Mouse (Mus musculus): Measurements from ENCODE around the gene Retreg1. TPM values are rescaled to one million over a fixed set of nuclear protein-coding genes. Genes with fewer than 3 reads are reported as not detected.

The Retreg1 gene
- total and polyA plus RNA-seq, 3 experiments, result 41.0 to 328 (median 248) TPM

DNA sequence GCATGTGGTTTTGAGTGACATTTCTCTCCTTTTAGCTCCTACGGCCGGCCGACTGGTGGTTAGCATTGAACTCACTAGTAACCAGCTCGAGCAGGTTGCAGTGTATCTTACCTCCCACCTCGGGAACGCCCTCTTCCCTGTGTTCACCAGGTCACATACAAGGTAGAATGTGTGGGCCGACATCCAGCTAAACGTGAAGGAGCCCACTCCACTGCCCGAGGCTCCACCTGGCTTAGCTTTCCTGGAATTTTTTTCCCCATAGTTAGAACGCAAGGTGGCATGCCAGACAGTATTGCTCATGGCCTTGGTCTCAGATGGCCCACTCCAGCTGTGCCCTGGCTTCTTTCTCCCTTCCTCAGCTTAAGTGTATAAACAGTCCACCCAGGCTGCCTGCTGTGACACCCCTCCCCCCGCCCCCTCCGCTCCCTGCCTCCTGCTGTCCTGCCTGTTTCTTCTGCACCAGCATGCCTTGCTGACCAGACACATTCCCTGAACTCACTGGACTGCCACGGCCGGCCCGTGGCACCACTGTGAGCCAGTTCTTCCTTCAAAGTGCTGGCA is 33.7 kb downstream of the Retreg1 start:
- no peaks in the 10 kb centered on the region for H3K27me3 ChIP-seq (ENCODE audit: control insufficient read depth, insufficient read depth, low read length)
- no peaks in the 10 kb centered on the region for H3K36me3 ChIP-seq (ENCODE audit: control insufficient read depth, insufficient read depth, low read length)
- H3K27ac ChIP-seq, result no peak overlapping the region
- no peak overlapping the region for H3K9ac ChIP-seq (ENCODE audit: low read depth, low read length)
- no peaks in the 10 kb centered on the region for H3K4me1 ChIP-seq (ENCODE audit: control insufficient read depth, insufficient read depth, low read length)
- no peaks in the 10 kb centered on the region; the same call in 1 of the 2 replicates for H3K79me2 ChIP-seq (replicated peaks; ENCODE audit: control insufficient read depth, insufficient read depth, low read length)
- 64% methylated on average over 15 of the region's 15 CpGs for WGBS
- intact Hi-C loops (cut with DNase I), result no loop called here
- no peak overlapping the region for H3K4me3 ChIP-seq
- DNase-seq, result no peak
- TF ChIP-seq POLR2A (IDR thresholded peaks at IDR 0.05; ENCODE audit: insufficient read depth, low read depth, low read length) (no peak), CTCF (IDR thresholded peaks at IDR 0.05) (no peak), EP300 (IDR thresholded peaks at IDR 0.05; ENCODE audit: insufficient read depth, low read depth, low read length) (no peak)

DNA sequence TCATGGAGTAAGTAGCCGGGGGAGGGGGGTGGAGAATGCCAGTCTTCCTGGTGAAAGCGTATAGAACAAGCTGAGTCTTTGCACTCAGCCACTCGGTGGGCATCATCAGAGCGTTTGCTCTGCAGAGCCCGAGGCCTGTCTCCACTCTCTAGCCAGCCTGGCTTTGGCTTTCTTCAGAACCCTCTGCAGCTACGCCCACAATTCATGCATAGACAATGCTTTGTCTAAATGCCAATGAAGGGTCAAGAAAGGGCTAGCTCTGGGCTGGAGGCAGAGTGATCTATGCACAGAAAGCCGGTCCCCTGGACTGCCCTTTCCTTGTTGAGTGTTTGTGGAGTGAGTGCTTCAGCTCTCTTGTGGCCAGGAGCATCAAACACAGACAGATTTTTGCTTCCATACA is 34.8 kb downstream of the Retreg1 start:
- TF ChIP-seq EP300 (IDR thresholded peaks at IDR 0.05; ENCODE audit: insufficient read depth, low read depth, low read length) (no peak), CTCF (IDR thresholded peaks at IDR 0.05) (no peak), POLR2A (IDR thresholded peaks at IDR 0.05; ENCODE audit: insufficient read depth, low read depth, low read length) (no peak)
- no peak overlapping the region for H3K27ac ChIP-seq
- WGBS, result 68% methylated on average over 7 of the region's 7 CpGs
- H3K36me3 ChIP-seq (ENCODE audit: control insufficient read depth, insufficient read depth, low read length), result no peaks in the 10 kb centered on the region
- intact Hi-C loops (cut with DNase I), result no loop called here
- H3K9ac ChIP-seq (ENCODE audit: low read depth, low read length), result no peak overlapping the region
- H3K27me3 ChIP-seq (ENCODE audit: control insufficient read depth, insufficient read depth, low read length), result no peaks in the 10 kb centered on the region
- no peak overlapping the region for H3K4me3 ChIP-seq
- H3K79me2 ChIP-seq (replicated peaks; ENCODE audit: control insufficient read depth, insufficient read depth, low read length), result no peaks in the 10 kb centered on the region
- no peak for DNase-seq
- no peaks in the 10 kb centered on the region for H3K4me1 ChIP-seq (ENCODE audit: control insufficient read depth, insufficient read depth, low read length)

- Histone ChIP-seq H3K27ac (no peak overlapping the region), H3K4me3 (no peak overlapping the region), H3K79me2 (replicated peaks; ENCODE audit: control insufficient read depth, insufficient read depth, low read length) (no peaks in the 10 kb centered on the region), H3K4me1 (ENCODE audit: control insufficient read depth, insufficient read depth, low read length) (no peaks in the 10 kb centered on the region), H3K36me3 (ENCODE audit: control insufficient read depth, insufficient read depth, low read length) (no peaks in the 10 kb centered on the region), H3K27me3 (ENCODE audit: control insufficient read depth, insufficient read depth, low read length) (no peaks in the 10 kb centered on the region), H3K9ac (ENCODE audit: low read depth, low read length) (no peak overlapping the region)
- TF ChIP-seq POLR2A (IDR thresholded peaks at IDR 0.05; ENCODE audit: insufficient read depth, low read depth, low read length), result no peak
- TF ChIP-seq EP300 (IDR thresholded peaks at IDR 0.05; ENCODE audit: insufficient read depth, low read depth, low read length), result no peak
- TF ChIP-seq CTCF (IDR thresholded peaks at IDR 0.05), result no peak
- DNase-seq, result no peak
- WGBS, result 84% methylated on average over 6 of the region's 6 CpGs
- intact Hi-C loops (cut with DNase I), result no loop called here
Measured at GRCm38 (mm10) chr15:25879229-25879628, 36.2 kb downstream of the Retreg1 start.

GRCm38 (mm10) chr15:25880192-25880591 is 37.2 kb downstream of the Retreg1 start:
- no peak for DNase-seq
- Histone ChIP-seq H3K4me1 (ENCODE audit: control insufficient read depth, insufficient read depth, low read length) (no peaks in the 10 kb centered on the region), H3K9ac (ENCODE audit: low read depth, low read length) (no peak overlapping the region), H3K27me3 (ENCODE audit: control insufficient read depth, insufficient read depth, low read length) (no peaks in the 10 kb centered on the region), H3K79me2 (replicated peaks; ENCODE audit: control insufficient read depth, insufficient read depth, low read length) (no peaks in the 10 kb centered on the region), H3K4me3 (no peak overlapping the region), H3K27ac (no peak overlapping the region), H3K36me3 (ENCODE audit: control insufficient read depth, insufficient read depth, low read length) (no peaks in the 10 kb centered on the region)
- no peak for TF ChIP-seq CTCF (IDR thresholded peaks at IDR 0.05)
- no peak for TF ChIP-seq POLR2A (IDR thresholded peaks at IDR 0.05; ENCODE audit: insufficient read depth, low read depth, low read length)
- TF ChIP-seq EP300 (IDR thresholded peaks at IDR 0.05; ENCODE audit: insufficient read depth, low read depth, low read length), result no peak
- intact Hi-C loops (cut with DNase I), result no loop called here
- WGBS, result 84% methylated on average over 5 of the region's 5 CpGs

- intact Hi-C loops (cut with DNase I), result no loop called here
- Histone ChIP-seq H3K79me2 (replicated peaks; ENCODE audit: control insufficient read depth, insufficient read depth, low read length) (no peaks in the 10 kb centered on the region), H3K4me1 (ENCODE audit: control insufficient read depth, insufficient read depth, low read length) (peaks cover 2% of the 10 kb centered on the region), H3K36me3 (ENCODE audit: control insufficient read depth, insufficient read depth, low read length) (no peaks in the 10 kb centered on the region), H3K27ac (no peak overlapping the region), H3K4me3 (no peak overlapping the region), H3K27me3 (ENCODE audit: control insufficient read depth, insufficient read depth, low read length) (no peaks in the 10 kb centered on the region), H3K9ac (ENCODE audit: low read depth, low read length) (no peak overlapping the region)
- TF ChIP-seq CTCF (IDR thresholded peaks at IDR 0.05), result no peak
- no peak for TF ChIP-seq POLR2A (IDR thresholded peaks at IDR 0.05; ENCODE audit: insufficient read depth, low read depth, low read length)
- TF ChIP-seq EP300 (IDR thresholded peaks at IDR 0.05; ENCODE audit: insufficient read depth, low read depth, low read length), result no peak
- WGBS, result 83% methylated on average over 4 of the region's 4 CpGs
- no peak for DNase-seq
Measured at GRCm38 (mm10) chr15:25882002-25882401, 39.0 kb downstream of the Retreg1 start.

DNA sequence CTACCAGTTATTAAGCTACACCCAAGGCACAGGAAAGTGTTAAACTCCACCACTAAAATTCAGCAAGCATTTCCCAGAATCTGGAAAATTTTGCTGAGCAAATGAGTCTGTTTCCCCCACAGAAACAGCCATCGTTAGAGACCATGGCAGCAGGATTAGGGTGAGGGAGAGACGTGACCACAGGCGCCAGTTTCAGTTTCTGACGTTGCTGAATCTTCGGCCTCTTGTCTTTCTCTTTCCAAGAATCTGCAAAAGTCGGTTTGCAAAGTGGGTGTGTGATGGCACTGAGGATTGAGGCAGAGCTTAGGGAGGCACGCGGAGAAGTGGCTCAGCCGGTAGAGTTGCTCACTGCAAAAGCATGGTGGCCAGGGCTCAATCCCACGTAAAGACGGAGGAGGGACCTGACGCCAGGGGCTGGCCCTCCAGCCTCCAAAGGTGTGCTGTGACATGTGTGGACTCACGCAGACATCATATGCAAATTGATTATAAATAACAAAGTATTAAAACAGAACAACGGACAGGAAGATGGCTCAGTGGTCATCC is 41.5 kb downstream of the Retreg1 start:
- WGBS, result 77% methylated on average over 14 of the region's 14 CpGs
- no peaks in the 10 kb centered on the region for H3K36me3 ChIP-seq (ENCODE audit: control insufficient read depth, insufficient read depth, low read length)
- intact Hi-C loops (cut with DNase I), result no loop called here

More for the DNA sequence above, 41.5 kb downstream of the Retreg1 start:
- no peak overlapping the region for H3K4me3 ChIP-seq
- H3K9ac ChIP-seq (ENCODE audit: low read depth, low read length), result no peak overlapping the region
- H3K27ac ChIP-seq, result no peak overlapping the region
- H3K27me3 ChIP-seq (ENCODE audit: control insufficient read depth, insufficient read depth, low read length), result no peaks in the 10 kb centered on the region
- H3K4me1 ChIP-seq (ENCODE audit: control insufficient read depth, insufficient read depth, low read length), result peaks cover 2% of the 10 kb centered on the region
- H3K79me2 ChIP-seq (replicated peaks; ENCODE audit: control insufficient read depth, insufficient read depth, low read length), result no peaks in the 10 kb centered on the region
- DNase-seq, result no peak
- TF ChIP-seq CTCF (IDR thresholded peaks at IDR 0.05) (no peak), EP300 (IDR thresholded peaks at IDR 0.05; ENCODE audit: insufficient read depth, low read depth, low read length) (no peak), POLR2A (IDR thresholded peaks at IDR 0.05; ENCODE audit: insufficient read depth, low read depth, low read length) (no peak)
